Mouse (Mus musculus): ENCODE measurements around the gene Gng2. TPM values are rescaled to one million over a fixed set of nuclear protein-coding genes. Genes with fewer than 3 reads are reported as not detected.
"Not testable (repeated sequence)": the region's sequence is repeated elsewhere in the genome, so short reads cannot be mapped to it uniquely, and the experiment has no call there.

Gng2 gene
- polyA plus RNA-seq, 1 experiment from 2014 or later: 201 TPM

DNA sequence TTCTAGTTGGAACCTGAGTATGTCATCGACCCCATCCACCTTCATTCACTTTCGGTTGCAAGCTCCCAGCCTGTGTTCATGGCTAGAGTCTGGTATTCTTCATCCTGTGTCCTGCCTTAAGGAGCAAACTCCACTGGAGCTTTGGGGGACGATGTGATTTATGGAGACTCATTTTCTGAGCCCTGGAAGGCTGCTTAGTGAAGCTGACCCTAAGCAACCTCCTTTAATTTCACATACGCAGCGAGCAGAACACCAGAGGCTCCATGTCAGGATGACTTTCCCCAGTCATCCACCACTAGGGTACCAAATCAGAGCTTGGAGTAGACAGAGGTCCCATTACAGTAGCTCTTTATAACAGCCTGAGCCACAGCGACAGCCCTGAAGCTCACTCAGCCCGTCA lies 59.9 kb downstream of the Gng2 start:
- 90% methylated on average over 7 of the region's 7 CpGs for WGBS
- ATAC-seq (ENCODE audit: low FRiP score): no peak
- no peak overlapping the region for H3K27ac ChIP-seq (ENCODE audit: low read depth, low read length)

DNA sequence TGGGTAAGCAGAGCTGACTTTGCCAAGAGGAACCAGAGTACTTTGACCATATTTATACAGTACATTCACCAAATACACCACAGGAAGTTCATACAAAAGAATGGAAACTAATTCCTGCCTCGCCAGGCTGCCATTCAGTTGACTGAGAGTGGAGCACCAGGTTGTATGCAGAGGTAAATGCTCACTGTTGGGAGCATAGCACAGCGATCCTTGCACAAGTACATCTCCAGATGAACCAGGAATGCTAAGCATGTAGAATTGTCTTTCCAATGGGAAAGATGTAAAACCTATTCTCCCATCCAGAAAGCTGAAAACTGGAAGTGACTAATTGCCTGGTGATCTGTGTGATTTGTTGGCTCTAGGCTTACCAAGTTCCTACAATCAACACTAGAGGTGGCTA lies 61.1 kb downstream of the Gng2 start:
- Histone ChIP-seq H3K36me3 (ENCODE audit: control insufficient read depth, insufficient read depth, low read length) (no peaks in the 10 kb centered on the region), H3K27me3 (ENCODE audit: control insufficient read depth, insufficient read depth, low read length) (no peaks in the 10 kb centered on the region), H3K4me2 (replicated peaks; ENCODE audit: low read depth, low read length) (no peak overlapping the region), H3K4me3 (ENCODE audit: low read depth, low read length) (no peak overlapping the region), H3K4me1 (replicated peaks; ENCODE audit: control insufficient read depth, insufficient read depth, low read length) (no peaks in the 10 kb centered on the region), H3K9ac (ENCODE audit: low read depth, low read length) (no peak overlapping the region), H3K9me3 (ENCODE audit: control insufficient read depth, low read length) (no peaks in the 10 kb centered on the region), H3K27ac (ENCODE audit: low read depth, low read length) (no peak overlapping the region)
- WGBS: 84% methylated on average over 2 of the region's 2 CpGs
- ATAC-seq (ENCODE audit: low FRiP score): no peak
- no peak for DNase-seq (ENCODE audit: low spot score)

More for the DNA sequence above, 59.9 kb downstream of the Gng2 start:
- H3K4me1 ChIP-seq (replicated peaks; ENCODE audit: control insufficient read depth, insufficient read depth, low read length): no peaks in the 10 kb centered on the region
- H3K27me3 ChIP-seq (ENCODE audit: control insufficient read depth, insufficient read depth, low read length): no peaks in the 10 kb centered on the region
- H3K4me3 ChIP-seq (ENCODE audit: low read depth, low read length): no peak overlapping the region
- no peaks in the 10 kb centered on the region for H3K36me3 ChIP-seq (ENCODE audit: control insufficient read depth, insufficient read depth, low read length)
- no peak overlapping the region for H3K9ac ChIP-seq (ENCODE audit: low read depth, low read length)
- H3K9me3 ChIP-seq (ENCODE audit: control insufficient read depth, low read length): no peaks in the 10 kb centered on the region
- no peak for DNase-seq (ENCODE audit: low spot score)
- H3K4me2 ChIP-seq (replicated peaks; ENCODE audit: low read depth, low read length): no peak overlapping the region

DNA sequence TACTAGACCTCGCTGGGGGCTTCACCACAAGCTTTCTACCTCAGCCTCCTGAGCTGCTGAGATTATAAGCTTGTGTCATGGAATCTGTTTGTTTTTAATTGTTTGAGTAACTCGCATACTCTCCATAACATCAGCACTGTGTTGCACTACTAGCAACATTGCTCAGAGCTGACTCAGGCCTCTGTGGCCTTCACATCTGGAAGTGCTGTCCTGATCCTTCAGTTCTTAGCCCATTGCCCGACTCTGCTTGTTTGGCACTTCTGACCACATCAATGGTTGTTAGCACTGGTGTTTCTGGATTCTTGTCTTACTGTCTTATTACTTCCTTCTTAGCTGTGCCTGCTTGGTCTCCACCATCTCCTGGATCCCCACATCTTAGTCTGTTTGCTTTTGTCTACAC lies 64.5 kb downstream of the Gng2 start:
- no peaks in the 10 kb centered on the region for H3K4me1 ChIP-seq (replicated peaks; ENCODE audit: control insufficient read depth, insufficient read depth, low read length)
- H3K27ac ChIP-seq (ENCODE audit: low read depth, low read length): no peak overlapping the region
- 83% methylated on average over 3 of the region's 3 CpGs for WGBS
- no peak overlapping the region for H3K4me2 ChIP-seq (replicated peaks; ENCODE audit: low read depth, low read length)
- no peak overlapping the region for H3K9ac ChIP-seq (ENCODE audit: low read depth, low read length)
- H3K27me3 ChIP-seq (ENCODE audit: control insufficient read depth, insufficient read depth, low read length): no peaks in the 10 kb centered on the region
- no peaks in the 10 kb centered on the region for H3K36me3 ChIP-seq (ENCODE audit: control insufficient read depth, insufficient read depth, low read length)
- DNase-seq (ENCODE audit: low spot score): no peak
- no peak overlapping the region for H3K4me3 ChIP-seq (ENCODE audit: low read depth, low read length)
- H3K9me3 ChIP-seq (ENCODE audit: control insufficient read depth, low read length): no peaks in the 10 kb centered on the region
- no peak for ATAC-seq (ENCODE audit: low FRiP score)

DNA sequence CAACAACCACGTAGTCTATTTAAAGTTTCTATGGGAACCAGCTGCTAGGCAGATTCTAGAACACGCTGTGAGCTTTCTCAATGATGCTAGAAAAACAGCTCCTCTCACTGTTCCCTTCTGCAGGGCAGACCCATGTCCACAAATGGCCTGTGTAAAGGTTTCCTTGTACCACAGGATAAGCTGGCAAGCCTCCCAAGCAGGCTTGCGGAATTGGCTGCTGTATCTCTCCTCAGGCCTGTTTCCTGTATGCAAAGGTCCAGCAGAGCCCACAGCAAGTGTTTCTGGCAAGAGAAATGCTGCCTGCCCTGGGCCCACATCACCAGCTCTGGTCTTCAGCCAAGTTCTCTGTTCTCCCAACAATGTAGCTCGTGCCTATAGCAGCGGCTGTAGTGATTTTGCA lies 71.8 kb downstream of the Gng2 start:
- Histone ChIP-seq H3K36me3 (ENCODE audit: control insufficient read depth, insufficient read depth, low read length) (no peaks in the 10 kb centered on the region), H3K27ac (ENCODE audit: low read depth, low read length) (no peak overlapping the region), H3K4me3 (ENCODE audit: low read depth, low read length) (no peak overlapping the region), H3K4me1 (replicated peaks; ENCODE audit: control insufficient read depth, insufficient read depth, low read length) (no peaks in the 10 kb centered on the region), H3K9ac (ENCODE audit: low read depth, low read length) (no peak overlapping the region), H3K9me3 (ENCODE audit: control insufficient read depth, low read length) (no peaks in the 10 kb centered on the region), H3K4me2 (replicated peaks; ENCODE audit: low read depth, low read length) (no peak overlapping the region), H3K27me3 (ENCODE audit: control insufficient read depth, insufficient read depth, low read length) (no peaks in the 10 kb centered on the region)
- 89% methylated on average over 5 of the region's 5 CpGs for whole genome bisulfite sequencing
- DNase-seq (ENCODE audit: low spot score) (no peak), ATAC-seq (ENCODE audit: low FRiP score) (no peak)

DNA sequence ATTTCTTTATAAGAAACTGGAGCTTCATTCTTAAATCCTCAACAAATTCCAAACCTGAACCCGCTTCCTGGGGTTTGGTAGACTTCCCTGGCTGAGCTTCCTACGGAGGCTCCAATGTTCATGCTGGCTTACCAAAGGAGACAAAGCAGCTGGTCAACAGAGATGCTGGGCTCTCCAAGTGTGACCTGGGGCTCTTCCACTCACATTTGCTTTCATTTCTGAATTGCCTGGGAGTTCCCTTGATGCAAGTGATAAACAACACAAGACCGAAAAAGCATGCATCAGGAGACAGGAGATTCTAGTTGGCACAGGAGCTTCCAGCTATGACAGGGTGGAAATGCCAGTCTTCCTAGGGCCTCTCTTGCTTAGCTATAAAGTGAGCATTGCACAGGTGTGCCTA lies 72.6 kb downstream of the Gng2 start:
- no peaks in the 10 kb centered on the region for H3K4me1 ChIP-seq (replicated peaks; ENCODE audit: control insufficient read depth, insufficient read depth, low read length)
- no peak overlapping the region for H3K27ac ChIP-seq (ENCODE audit: low read depth, low read length)
- DNase-seq (ENCODE audit: low spot score): no peak
- H3K4me3 ChIP-seq (ENCODE audit: low read depth, low read length): no peak overlapping the region
- no peak overlapping the region for H3K4me2 ChIP-seq (replicated peaks; ENCODE audit: low read depth, low read length)
- H3K9me3 ChIP-seq (ENCODE audit: control insufficient read depth, low read length): no peaks in the 10 kb centered on the region
- 66% methylated on average over 3 of the region's 3 CpGs for WGBS
- H3K9ac ChIP-seq (ENCODE audit: low read depth, low read length): no peak overlapping the region
- no peaks in the 10 kb centered on the region for H3K36me3 ChIP-seq (ENCODE audit: control insufficient read depth, insufficient read depth, low read length)
- H3K27me3 ChIP-seq (ENCODE audit: control insufficient read depth, insufficient read depth, low read length): no peaks in the 10 kb centered on the region
- no peak for ATAC-seq (ENCODE audit: low FRiP score)

DNA sequence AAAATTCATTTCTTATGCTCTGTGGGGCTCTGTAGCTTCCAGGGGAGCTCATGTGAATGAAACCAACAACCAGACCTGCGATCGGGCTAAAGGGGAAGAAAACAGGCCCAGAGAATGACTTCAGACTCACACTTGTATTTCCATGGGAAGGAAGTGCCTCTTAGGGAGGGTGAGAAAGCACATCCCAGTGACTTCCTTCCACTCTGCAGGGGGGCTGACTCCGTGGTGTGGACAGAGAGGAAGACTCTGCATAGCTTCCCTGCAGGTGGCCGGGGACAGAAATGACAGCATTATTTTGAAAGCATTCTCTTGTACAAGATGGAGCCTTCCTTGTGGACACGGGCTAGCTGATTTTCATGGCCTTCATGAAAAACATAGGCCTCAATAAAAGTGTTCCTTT lies 73.4 kb downstream of the Gng2 start:
- H3K4me1 ChIP-seq (replicated peaks; ENCODE audit: control insufficient read depth, insufficient read depth, low read length): no peaks in the 10 kb centered on the region
- no peaks in the 10 kb centered on the region for H3K27me3 ChIP-seq (ENCODE audit: control insufficient read depth, insufficient read depth, low read length)
- no peak overlapping the region for H3K4me3 ChIP-seq (ENCODE audit: low read depth, low read length)
- DNase-seq (ENCODE audit: low spot score): no peak
- H3K36me3 ChIP-seq (ENCODE audit: control insufficient read depth, insufficient read depth, low read length): no peaks in the 10 kb centered on the region
- WGBS: 44% methylated on average over 5 of the region's 5 CpGs
- H3K4me2 ChIP-seq (replicated peaks; ENCODE audit: low read depth, low read length): no peak overlapping the region
- ATAC-seq (ENCODE audit: low FRiP score): no peak
- H3K27ac ChIP-seq (ENCODE audit: low read depth, low read length): peak overlapping the region; percentile 30; the same call in 1 of the 2 replicates
- H3K9ac ChIP-seq (ENCODE audit: low read depth, low read length): no peak overlapping the region
- H3K9me3 ChIP-seq (ENCODE audit: control insufficient read depth, low read length): no peaks in the 10 kb centered on the region

DNA sequence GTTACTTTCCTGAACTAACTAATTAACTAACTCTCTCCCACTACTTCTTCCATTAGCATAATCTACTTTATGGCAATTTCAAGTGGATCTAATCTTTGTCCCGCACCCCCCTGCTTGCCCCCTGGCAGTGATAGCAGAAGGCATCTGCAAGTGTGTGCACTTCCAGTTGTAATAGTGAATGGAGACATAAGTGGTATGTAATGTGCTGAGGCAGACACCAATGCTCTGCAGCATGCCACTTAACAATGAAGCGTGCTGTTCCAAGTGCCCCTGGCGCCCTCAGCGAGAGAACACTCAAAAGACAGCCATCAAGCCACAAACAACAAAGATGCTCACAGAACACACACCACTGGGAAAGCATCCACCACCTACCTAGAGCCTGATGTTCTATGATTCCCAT lies 76.9 kb downstream of the Gng2 start:
- no peak for ATAC-seq (ENCODE audit: low FRiP score)
- Histone ChIP-seq H3K4me2 (replicated peaks; ENCODE audit: low read depth, low read length) (no peak overlapping the region), H3K9me3 (ENCODE audit: control insufficient read depth, low read length) (no peaks in the 10 kb centered on the region), H3K4me1 (replicated peaks; ENCODE audit: control insufficient read depth, insufficient read depth, low read length) (no peaks in the 10 kb centered on the region), H3K9ac (ENCODE audit: low read depth, low read length) (no peak overlapping the region), H3K27ac (ENCODE audit: low read depth, low read length) (no peak overlapping the region), H3K27me3 (ENCODE audit: control insufficient read depth, insufficient read depth, low read length) (no peaks in the 10 kb centered on the region), H3K4me3 (ENCODE audit: low read depth, low read length) (no peak overlapping the region), H3K36me3 (ENCODE audit: control insufficient read depth, insufficient read depth, low read length) (no peaks in the 10 kb centered on the region)
- DNase-seq (ENCODE audit: low spot score): no peak
- 76% methylated on average over 4 of the region's 4 CpGs for WGBS

DNA sequence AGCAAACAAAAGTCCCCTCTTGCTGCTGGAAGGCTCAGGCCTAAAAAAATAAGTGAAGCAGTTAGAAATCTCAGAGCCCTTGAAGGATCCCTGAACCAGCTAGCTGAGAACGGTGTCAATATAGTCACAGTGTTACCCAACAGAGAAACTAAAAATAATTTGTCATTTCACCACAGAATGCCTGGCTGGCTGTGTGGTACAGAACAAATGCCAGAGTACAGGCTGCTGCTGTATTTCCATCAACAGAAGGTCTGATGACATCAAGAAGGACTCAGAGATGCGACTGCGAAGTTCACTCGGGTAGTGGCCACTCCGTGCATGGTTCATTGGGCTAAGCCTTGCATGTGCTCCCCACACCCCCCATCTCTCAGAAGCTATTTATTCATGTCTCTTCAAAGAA lies 89.9 kb downstream of the Gng2 start:
- ATAC-seq (ENCODE audit: low FRiP score) (no peak), DNase-seq (ENCODE audit: low spot score) (no peak)
- H3K9ac ChIP-seq (ENCODE audit: low read depth, low read length): no peak overlapping the region
- no peaks in the 10 kb centered on the region for H3K9me3 ChIP-seq (ENCODE audit: control insufficient read depth, low read length)
- over 99% methylated on average over 5 of the region's 5 CpGs for WGBS
- H3K4me2 ChIP-seq (replicated peaks; ENCODE audit: low read depth, low read length): no peak overlapping the region
- H3K4me1 ChIP-seq (replicated peaks; ENCODE audit: control insufficient read depth, insufficient read depth, low read length): no peaks in the 10 kb centered on the region
- no peaks in the 10 kb centered on the region for H3K27me3 ChIP-seq (ENCODE audit: control insufficient read depth, insufficient read depth, low read length)
- H3K27ac ChIP-seq (ENCODE audit: low read depth, low read length): no peak overlapping the region
- 0 out of 2 replicates have a peak, but pooled peaks cover 2% of the 10 kb centered on the region for H3K36me3 ChIP-seq (ENCODE audit: control insufficient read depth, insufficient read depth, low read length)
- no peak overlapping the region for H3K4me3 ChIP-seq (ENCODE audit: low read depth, low read length)

DNA sequence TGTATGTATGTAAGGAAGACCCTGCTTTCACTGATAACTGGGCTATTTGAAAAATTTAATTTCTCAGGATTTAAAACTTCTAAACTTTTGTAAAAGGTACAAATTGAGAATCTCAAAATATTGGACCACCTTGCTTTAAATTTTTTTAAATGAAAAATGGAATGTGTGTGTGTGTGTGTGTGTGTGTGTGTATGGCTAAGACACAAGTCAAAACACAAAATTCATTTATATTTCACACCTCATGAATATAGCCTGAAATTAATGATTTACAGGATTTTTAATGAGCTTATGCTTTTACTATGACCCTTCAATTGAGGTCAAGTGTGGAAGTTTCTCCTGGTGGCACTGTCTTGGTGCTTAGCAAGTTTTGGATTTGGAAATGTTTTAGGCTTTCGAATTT lies 93.0 kb downstream of the Gng2 start:
- 95% methylated on average over 1 of the region's 1 CpGs for WGBS
- not testable (repeated sequence) for DNase-seq (ENCODE audit: low spot score); H3K9ac ChIP-seq (ENCODE audit: low read depth, low read length); H3K4me1 ChIP-seq (replicated peaks; ENCODE audit: control insufficient read depth, insufficient read depth, low read length); ATAC-seq (ENCODE audit: low FRiP score); H3K9me3 ChIP-seq (ENCODE audit: control insufficient read depth, low read length); H3K4me2 ChIP-seq (replicated peaks; ENCODE audit: low read depth, low read length); H3K27ac ChIP-seq (ENCODE audit: low read depth, low read length); H3K27me3 ChIP-seq (ENCODE audit: control insufficient read depth, insufficient read depth, low read length); H3K4me3 ChIP-seq (ENCODE audit: low read depth, low read length); H3K36me3 ChIP-seq (ENCODE audit: control insufficient read depth, insufficient read depth, low read length)

All from hindbrain, embryonic 11.5 days (tissue).